Mouse (Mus musculus): ENCODE results near the gene Tex29.

GRCm38 (mm10) chr8:11830214-11831046 is 9.8 kb upstream of the Tex29 start:
- no peak for TF ChIP-seq POLR2AphosphoS2 (IDR thresholded peaks at IDR 0.05; ENCODE audit: insufficient read length, low read depth)
- no peak for TF ChIP-seq POLR2A (IDR thresholded peaks at IDR 0.05; ENCODE audit: insufficient read length, low read depth)
- TF ChIP-seq USF1 (IDR thresholded peaks at IDR 0.05; ENCODE audit: low read depth) = no peak
- no peak for TF ChIP-seq E2F4 (IDR thresholded peaks at IDR 0.05; ENCODE audit: insufficient read depth)
- no peak for TF ChIP-seq MAX (IDR thresholded peaks at IDR 0.05; ENCODE audit: low read depth)
- TF ChIP-seq MYOD1 (IDR thresholded peaks at IDR 0.05; ENCODE audit: control insufficient read depth in 1 of 3, insufficient read length in 2 of 3, low read depth in 2 of 3) = no peak
- no peak for TF ChIP-seq CEBPB (IDR thresholded peaks at IDR 0.05; ENCODE audit: insufficient read depth, poor library complexity, severe bottlenecking)
- TF ChIP-seq SRF (IDR thresholded peaks at IDR 0.05; ENCODE audit: control insufficient read depth, insufficient read length, low read depth) = no peak
- no peak for TF ChIP-seq TCF12 (IDR thresholded peaks at IDR 0.05; ENCODE audit: insufficient read depth, poor library complexity, severe bottlenecking)
